Mouse (Mus musculus) MEL (cell line): ENCODE measurements around the gene Gramd1c. TPM values are rescaled to one million over a fixed set of nuclear protein-coding genes. Genes with fewer than 3 reads are reported as not detected.

Experiments
- DNase-seq: peaks from one replicate; pipeline ENCODE4 v3.0.0; 2011; ENCODE audit warnings: low read depth, low spot score
- H3K27ac ChIP-seq: 2 replicates; pipeline ENCODE4 v1.5.1; 2012; ENCODE audit warnings: low read depth, mild to moderate bottlenecking, control low read depth, low read length, moderate library complexity; ENCODE audit not compliant: control insufficient read depth
- H3K27me3 ChIP-seq, 2 experiments: fragments of 150-350 bp in 1 of 2; sonication (generic) in 1 of 2; 2 replicates each; pipeline ENCODE4 v1.6.1; 2012; ENCODE audit warnings: low read length in 2 of 2, mild to moderate bottlenecking in 2 of 2, improper control_type of control experiment in 1 of 2, moderate library complexity in 1 of 2; ENCODE audit not compliant: insufficient read depth in 2 of 2, control insufficient read depth in 1 of 2
- H3K36me3 ChIP-seq, 2 experiments: 2 replicates each; pipeline ENCODE4 v1.6.1; 2012 to 2014; ENCODE audit warnings: low read length in 2 of 2, improper control_type of control experiment in 1 of 2, inconsistent platforms in 1 of 2, mild to moderate bottlenecking in 1 of 2; ENCODE audit not compliant: insufficient read depth in 2 of 2, control insufficient read depth in 1 of 2
- H3K4me1 ChIP-seq, 2 experiments: fragments of 150-350 bp in 1 of 2; sonication (generic) in 1 of 2; 2 replicates each; pipeline ENCODE4 v1.6.1; 2012; ENCODE audit warnings: low read length in 2 of 2, improper control_type of control experiment in 1 of 2, mild to moderate bottlenecking in 1 of 2; ENCODE audit not compliant: insufficient read depth in 2 of 2, control insufficient read depth in 1 of 2
- H3K4me3 ChIP-seq, 2 experiments: fragments of 150-350 bp in 1 of 2; sonication (generic) in 1 of 2; 2 replicates each; pipeline ENCODE4 v1.5.1; 2012; ENCODE audit warnings: low read depth in 2 of 2, low read length in 2 of 2, mild to moderate bottlenecking in 2 of 2, moderate library complexity in 2 of 2, control low read depth in 1 of 2, improper control_type of control experiment in 1 of 2; ENCODE audit not compliant: control insufficient read depth in 1 of 2, insufficient read depth in 1 of 2
- H3K79me2 ChIP-seq: 2 replicates; pipeline ENCODE4 v1.6.1; 2012; ENCODE audit warnings: mild to moderate bottlenecking, low read length, moderate library complexity; ENCODE audit not compliant: control insufficient read depth, poor library complexity, insufficient read depth
- H3K9ac ChIP-seq: 2 replicates; pipeline ENCODE4 v1.6.1; 2012; ENCODE audit warnings: low read depth, mild to moderate bottlenecking, control low read depth, low read length, moderate library complexity; ENCODE audit not compliant: control insufficient read depth, poor library complexity, severe bottlenecking
- H3K9me3 ChIP-seq: fragments of 150-350 bp; sonication (generic); replicated peaks from 2 replicates; pipeline ENCODE4 v1.6.1; 2012; ENCODE audit warnings: mild to moderate bottlenecking, low read length, improper control_type of control experiment, moderate library complexity; ENCODE audit not compliant: insufficient read depth
- CHD1 ChIP-seq: IDR thresholded peaks from 2 replicates; pipeline ENCODE4 v1.6.1; 2012; ENCODE audit warnings: low read depth, mild to moderate bottlenecking, inconsistent platforms, low read length, improper control_type of control experiment
- CHD2 ChIP-seq: IDR thresholded peaks from 2 replicates; pipeline ENCODE4 v1.6.1; 2011; ENCODE audit warnings: low read length, improper control_type of control experiment
- E2F4 ChIP-seq: IDR thresholded peaks from 2 replicates; pipeline ENCODE4 v1.6.1; 2011; ENCODE audit warnings: low read depth, low read length, improper control_type of control experiment, borderline replicate concordance
- ELF1 ChIP-seq: IDR thresholded peaks from 2 replicates; pipeline ENCODE4 v1.6.1; 2014; ENCODE audit warnings: low read depth, mild to moderate bottlenecking, inconsistent platforms, low read length, improper control_type of control experiment, moderate library complexity
- EP300 ChIP-seq, 2 experiments: IDR thresholded peaks; 2 replicates each; pipeline ENCODE4 v1.6.1; 2011; ENCODE audit warnings: improper control_type of control experiment in 2 of 2, low read length in 2 of 2, low read depth in 1 of 2, mild to moderate bottlenecking in 1 of 2
- ETS1 ChIP-seq: IDR thresholded peaks from 2 replicates; pipeline ENCODE4 v1.6.1; 2012; ENCODE audit warnings: low read depth, mild to moderate bottlenecking, inconsistent platforms, low read length, improper control_type of control experiment, moderate library complexity
- GABPA ChIP-seq: IDR thresholded peaks from 2 replicates; pipeline ENCODE4 v1.6.1; 2012; ENCODE audit warnings: low read depth, mild to moderate bottlenecking, inconsistent platforms, low read length, improper control_type of control experiment, moderate library complexity
- GATA1 ChIP-seq: IDR thresholded peaks from 2 replicates; pipeline ENCODE4 v1.6.1; 2011; ENCODE audit warnings: low read depth, low read length, improper control_type of control experiment
- JUND ChIP-seq: IDR thresholded peaks from 2 replicates; pipeline ENCODE4 v1.6.1; 2011; ENCODE audit warnings: low read depth, mild to moderate bottlenecking, improper control_type of control experiment, low read length
- MAFK ChIP-seq: IDR thresholded peaks from 2 replicates; pipeline ENCODE4 v1.6.1; 2011; ENCODE audit warnings: low read depth, mild to moderate bottlenecking, low read length, improper control_type of control experiment, borderline replicate concordance
- MAX ChIP-seq: IDR thresholded peaks from 2 replicates; pipeline ENCODE4 v1.6.1; 2011; ENCODE audit warnings: low read length, improper control_type of control experiment
- MYB ChIP-seq: IDR thresholded peaks from 2 replicates; pipeline ENCODE4 v1.6.1; 2011; ENCODE audit warnings: mild to moderate bottlenecking, low read depth, low read length, improper control_type of control experiment
- MYC ChIP-seq: IDR thresholded peaks from 2 replicates; pipeline ENCODE4 v1.6.1; 2011; ENCODE audit warnings: low read depth, mild to moderate bottlenecking, low read length, improper control_type of control experiment, moderate library complexity
- NELFE ChIP-seq: IDR thresholded peaks from 2 replicates; pipeline ENCODE4 v1.6.1; 2011; ENCODE audit warnings: low read depth, low read length, improper control_type of control experiment
- NRF1 ChIP-seq: IDR thresholded peaks from 2 replicates; pipeline ENCODE4 v1.6.1; 2014; ENCODE audit warnings: low read depth, mild to moderate bottlenecking, inconsistent platforms, low read length, improper control_type of control experiment, moderate library complexity; ENCODE audit not compliant: poor library complexity, insufficient read depth, severe bottlenecking
- POLR2AphosphoS2 ChIP-seq: IDR thresholded peaks from 2 replicates; pipeline ENCODE4 v1.6.1; 2011; ENCODE audit warnings: low read length, improper control_type of control experiment
- POLR2AphosphoS5 ChIP-seq: IDR thresholded peaks from 2 replicates; pipeline ENCODE4 v1.6.1; 2012; ENCODE audit warnings: low read depth, borderline replicate concordance, mild to moderate bottlenecking, inconsistent platforms, low read length, moderate library complexity, mixed read lengths
- RAD21 ChIP-seq: IDR thresholded peaks from 2 replicates; pipeline ENCODE4 v1.6.1; 2011; ENCODE audit warnings: mild to moderate bottlenecking, low read depth, low read length, improper control_type of control experiment
- RCOR1 ChIP-seq: IDR thresholded peaks from 2 replicates; pipeline ENCODE4 v1.6.1; 2012; ENCODE audit warnings: low read depth, mild to moderate bottlenecking, inconsistent platforms, low read length, improper control_type of control experiment
- SIN3A ChIP-seq: IDR thresholded peaks from 2 replicates; pipeline ENCODE4 v1.6.1; 2012; ENCODE audit warnings: low read length, improper control_type of control experiment, inconsistent platforms
- SMC3 ChIP-seq: IDR thresholded peaks from 2 replicates; pipeline ENCODE4 v1.6.1; 2011; ENCODE audit warnings: low read depth, low read length, improper control_type of control experiment
- TAL1 ChIP-seq: IDR thresholded peaks from 2 replicates; pipeline ENCODE4 v1.6.1; 2012; ENCODE audit warnings: mild to moderate bottlenecking, inconsistent platforms, low read length, moderate library complexity, mixed read lengths
- TBP ChIP-seq: IDR thresholded peaks from 2 replicates; pipeline ENCODE4 v1.8.0; 2011; ENCODE audit warnings: low read depth, low read length, improper control_type of control experiment
- TCF12 ChIP-seq: IDR thresholded peaks from 2 replicates; pipeline ENCODE4 v1.6.1; 2014; ENCODE audit warnings: low read depth, mild to moderate bottlenecking, inconsistent platforms, low read length, improper control_type of control experiment, moderate library complexity
- USF1 ChIP-seq: IDR thresholded peaks from 2 replicates; pipeline ENCODE4 v1.6.1; 2014; ENCODE audit warnings: low read depth, mild to moderate bottlenecking, inconsistent platforms, low read length, improper control_type of control experiment, moderate library complexity
- USF2 ChIP-seq, 2 experiments: IDR thresholded peaks; 2 replicates each; pipeline ENCODE4 v1.6.1; 2011 to 2012; ENCODE audit warnings: improper control_type of control experiment in 2 of 2, low read length in 2 of 2, borderline replicate concordance in 1 of 2, inconsistent platforms in 1 of 2, low read depth in 1 of 2, mild to moderate bottlenecking in 1 of 2; ENCODE audit not compliant: insufficient read depth in 1 of 2
- ZC3H11A ChIP-seq: IDR thresholded peaks from 2 replicates; pipeline ENCODE4 v1.6.1; 2012; ENCODE audit warnings: low read depth, mild to moderate bottlenecking, inconsistent platforms, low read length, improper control_type of control experiment
- ZKSCAN1 ChIP-seq: IDR thresholded peaks from 2 replicates; pipeline ENCODE4 v1.6.1; 2012; ENCODE audit warnings: low read depth, mild to moderate bottlenecking, inconsistent platforms, low read length, improper control_type of control experiment, moderate library complexity
- ZMIZ1 ChIP-seq: IDR thresholded peaks from 2 replicates; pipeline ENCODE4 v1.6.1; 2012; ENCODE audit warnings: low read depth, mild to moderate bottlenecking, inconsistent platforms, low read length, improper control_type of control experiment, moderate library complexity
- ZNF384 ChIP-seq: IDR thresholded peaks from 2 replicates; pipeline ENCODE4 v1.6.1; 2012; ENCODE audit warnings: low read depth, mild to moderate bottlenecking, inconsistent platforms, low read length, improper control_type of control experiment
- polyA plus RNA-seq, 2 experiments: library from polyadenylated mRNA; stranded (reverse) in 1 of 2; unstranded in 1 of 2; fragments of >175 nt in 1 of 2; fragments of >200 nt in 1 of 2; gene quantifications; 2 replicates each; pipeline versions ENCODE4 v1.2.1 to v1.2.4; 2012; ENCODE audit warnings: low replicate concordance in 2 of 2, low read depth in 1 of 2; ENCODE audit not compliant: insufficient read length in 2 of 2, insufficient read depth in 1 of 2, missing spikeins in 1 of 2
- total RNA-seq: library from RNA; depleted of rRNA; stranded (reverse); fragments of 300-350 nt; gene quantifications from 2 replicates; pipeline ENCODE4 v1.2.3, GENCODE M21; 2012

Gene Gramd1c
- total and polyA plus RNA-seq, 3 experiments, result 1.5 to 2.7 TPM; not detected in 1

- Histone ChIP-seq H3K36me3 (peaks cover 0 to 16% of the 10 kb centered on the region in 2 experiments; a peak in 2 of 4 replicates), H3K9ac (no peak overlapping the region), H3K27me3 (no peaks in the 10 kb centered on the region), H3K4me3 (no peak overlapping the region), H3K79me2 (no peaks in the 10 kb centered on the region), H3K4me1 (peaks cover 0 to 6% of the 10 kb centered on the region in 2 experiments; a peak in 2 of 4 replicates), H3K9me3 (no peaks in the 10 kb centered on the region), H3K27ac (no peak overlapping the region)
- no peak for DNase-seq
- TF ChIP-seq NRF1 (no peak), MYB (no peak), GATA1 (no peak), GABPA (no peak), ETS1 (no peak), MAFK (no peak), ELF1 (no peak), NELFE (no peak), RCOR1 (no peak), SMC3 (no peak), ZKSCAN1 (no peak), ZC3H11A (no peak), ZNF384 (no peak), CHD2 (no peak)
These were observed 36.9 kb downstream of the Gramd1c start for GRCm38 (mm10) chr16:44026210-44026609.

- Histone ChIP-seq H3K27ac (peak overlapping the region; percentile 96), H3K9ac (peak overlapping the region; percentile 40), H3K79me2 (peaks cover 3% of the 10 kb centered on the region; the same call in 1 of the 2 replicates), H3K36me3 (peaks cover 0 to 31% of the 10 kb centered on the region in 2 experiments; a peak in 2 of 4 replicates), H3K9me3 (no peaks in the 10 kb centered on the region), H3K4me1 (peaks cover 0 to 27% of the 10 kb centered on the region in 2 experiments; a peak in 3 of 4 replicates), H3K4me3 (peak overlapping the region; percentile 44 to 56), H3K27me3 (no peaks in the 10 kb centered on the region)
- no peak for DNase-seq
- TF ChIP-seq NELFE, result no peak
- peak; percentile 48; the same call in 1 of the 2 replicates for TF ChIP-seq MAX
- peak; percentile 56; the same call in 1 of the 2 replicates for TF ChIP-seq TCF12
- no peak for TF ChIP-seq POLR2AphosphoS5
- TF ChIP-seq RCOR1, result no peak
- no peak; the same call in 1 of the 2 replicates for TF ChIP-seq SIN3A
- no peak for TF ChIP-seq TBP
- peak; percentile 13 to 58; a peak in 3 of 4 replicates for TF ChIP-seq EP300 (IDR thresholded peaks at IDR 0.05; ENCODE audit: low read depth in 1 of 2, low read length in 2 of 2)
- TF ChIP-seq SMC3, result no peak
- no peak for TF ChIP-seq E2F4
- no peak for TF ChIP-seq RAD21
- TF ChIP-seq MAFK, result no peak
- TF ChIP-seq POLR2AphosphoS2, result no peak
- TF ChIP-seq TAL1, result peak; percentile 19; the same call in 1 of the 2 replicates
- TF ChIP-seq ZKSCAN1, result no peak
- no peak; the same call in 1 of the 2 replicates for TF ChIP-seq MYB
- TF ChIP-seq MYC, result peak; percentile 69; the same call in 1 of the 2 replicates
- TF ChIP-seq ZMIZ1, result no peak
- TF ChIP-seq GABPA, result no peak
- no peak for TF ChIP-seq CHD1
- TF ChIP-seq USF1, result 0 out of 2 replicates have a peak, but pooled peaks have one; percentile 10
- no peak for TF ChIP-seq USF2 (IDR thresholded peaks at IDR 0.05; ENCODE audit: borderline replicate concordance in 1 of 2, insufficient read depth in 1 of 2, low read depth in 1 of 2, low read length in 2 of 2)
- TF ChIP-seq JUND, result no peak
- TF ChIP-seq ETS1, result no peak; the same call in none of the 2 replicates
- TF ChIP-seq NRF1, result no peak
- TF ChIP-seq ZNF384, result no peak
These were observed 44.1 kb downstream of the Gramd1c start for GRCm38 (mm10) chr16:44018986-44019548.
